Mouse (Mus musculus) activated CD4-positive, CD25-positive, alpha-beta regulatory T cell (primary cell): Measurements from ENCODE around the gene Sirt1. TPM values are rescaled to one million over a fixed set of nuclear protein-coding genes. Genes with fewer than 3 reads are reported as not detected.

Experiments used
- polyA plus RNA-seq, 2 experiments: library from polyadenylated mRNA; unstranded; fragments of 100-300 nt; shearing (Covaris generic); gene quantifications; one replicate each; pipeline ENCODE4 v1.2.1; 2017

The Sirt1 gene
- polyA plus RNA-seq = 10 to 100 TPM; 18.8 to 22.7 TPM

DNA sequence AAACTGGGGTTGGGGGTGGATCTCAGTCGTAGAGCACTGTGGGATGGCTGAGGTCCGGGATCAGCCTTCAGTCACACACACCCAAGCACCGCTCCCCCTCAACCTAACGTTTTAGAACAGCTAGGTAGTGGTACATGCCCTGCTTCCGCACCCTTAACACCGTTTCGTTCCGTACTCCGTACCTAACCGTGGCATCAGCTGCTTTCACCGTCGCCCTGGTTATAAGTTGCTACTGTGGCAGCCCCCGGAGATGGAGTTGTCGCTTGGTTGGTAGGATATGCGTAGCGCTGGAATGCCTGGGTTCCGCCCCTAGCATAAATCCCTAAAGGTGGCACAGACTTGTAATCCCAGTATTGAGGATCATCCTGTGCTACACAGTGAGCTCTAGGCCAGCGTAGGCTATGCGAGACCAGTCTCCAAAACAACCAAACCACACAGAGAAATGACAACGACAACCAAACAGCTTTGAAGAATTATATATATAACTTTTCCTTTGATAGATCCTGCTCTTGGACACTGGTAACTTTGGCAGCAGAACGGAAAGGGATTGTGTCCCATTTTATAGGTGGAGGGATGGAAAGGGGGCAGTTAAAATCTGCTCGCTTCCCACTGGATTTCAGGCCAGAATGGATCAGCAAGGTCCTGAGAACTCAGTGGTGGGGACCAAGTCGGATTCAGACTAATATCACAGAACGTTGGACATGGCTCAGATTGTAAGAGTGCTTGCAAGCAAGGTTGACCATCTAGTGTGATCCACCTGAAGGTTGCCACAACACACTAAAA, at the start of gene Sirt1:
Gene Sirt1, minus strand, starts transcription at position 207 of the 783 bp plus-strand sequence.

DNA sequence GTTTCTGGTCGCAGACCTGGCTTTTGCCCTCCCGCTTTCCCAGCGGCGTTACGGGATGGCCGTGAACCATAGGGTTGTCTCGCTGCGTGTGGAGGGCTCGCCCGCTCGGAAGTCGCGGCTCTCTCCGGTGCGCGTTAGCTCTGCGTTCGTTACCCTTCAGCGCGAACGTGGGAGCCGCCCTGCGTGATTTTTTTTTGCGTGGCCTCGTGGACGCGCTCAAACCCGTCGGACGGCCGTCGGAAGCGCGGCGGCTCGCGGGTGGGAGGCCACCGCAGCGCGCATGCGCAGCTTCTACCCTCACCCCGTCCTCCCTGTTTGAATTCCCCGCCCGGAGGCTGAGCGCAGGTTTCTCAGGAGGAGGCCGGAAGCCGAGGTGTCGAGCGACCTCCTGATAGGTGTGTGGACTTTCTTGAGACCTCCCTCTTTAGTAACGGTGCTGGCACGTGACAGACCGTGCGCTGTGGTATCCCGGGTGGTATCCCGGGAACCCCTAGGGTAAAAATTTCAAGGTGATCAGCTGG, 48.3 kb upstream of the Sirt1 start, which contains the start of gene Ctnna3:
Gene Ctnna3, plus strand, starts transcription at position 314 of the 521 bp plus-strand sequence.

DNA sequence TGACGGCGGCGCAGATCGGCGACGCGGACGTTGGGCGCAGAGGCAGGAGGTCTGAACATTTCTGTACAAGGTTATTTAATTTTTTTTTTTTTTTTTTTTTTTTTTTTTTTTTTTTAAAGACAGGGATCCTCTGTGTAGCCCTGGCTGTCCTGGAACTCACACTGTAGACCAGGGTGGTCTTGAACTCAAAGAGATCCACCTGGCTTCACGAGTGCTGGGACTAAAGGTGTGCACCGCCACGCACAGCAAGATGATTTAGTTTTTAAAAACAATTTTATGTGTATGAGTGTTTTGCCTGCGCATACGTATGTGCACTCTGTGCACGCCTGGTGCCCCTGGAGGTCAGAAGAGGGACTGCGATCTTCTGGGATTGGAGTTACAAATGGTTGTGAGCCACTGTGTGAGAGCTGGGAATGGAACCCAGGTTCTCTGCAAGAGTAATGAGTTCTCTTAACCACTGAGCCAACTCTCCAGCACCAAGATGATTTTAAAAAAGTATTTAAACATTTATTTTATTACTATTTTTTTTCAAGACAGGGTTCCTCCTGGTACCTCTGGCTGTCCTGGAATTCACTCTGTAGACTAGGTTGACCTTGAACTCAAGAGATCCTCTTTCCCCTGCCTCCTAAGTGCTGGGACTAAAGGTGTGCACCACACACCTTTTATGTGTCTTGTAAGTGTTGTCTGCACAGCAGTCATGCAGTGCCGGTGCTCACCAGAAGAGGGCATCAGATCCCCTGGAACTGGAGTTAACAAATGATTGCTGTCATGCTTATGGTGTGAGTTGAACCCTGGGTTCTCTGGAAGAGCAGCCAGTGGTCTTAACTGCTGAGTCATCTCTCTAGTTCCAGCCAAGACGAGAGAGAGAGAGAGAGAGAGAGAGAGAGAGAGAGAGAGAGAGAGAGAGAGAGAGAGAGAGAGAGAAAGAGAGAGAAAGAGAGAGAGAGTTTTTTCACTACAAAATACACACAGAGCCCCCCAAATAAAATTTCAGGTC, 40.5 kb upstream of the Sirt1 start, which contains the start of gene Gm7075:
Gene Gm7075, minus strand, starts transcription at position 51 of the 997 bp plus-strand sequence.

DNA sequence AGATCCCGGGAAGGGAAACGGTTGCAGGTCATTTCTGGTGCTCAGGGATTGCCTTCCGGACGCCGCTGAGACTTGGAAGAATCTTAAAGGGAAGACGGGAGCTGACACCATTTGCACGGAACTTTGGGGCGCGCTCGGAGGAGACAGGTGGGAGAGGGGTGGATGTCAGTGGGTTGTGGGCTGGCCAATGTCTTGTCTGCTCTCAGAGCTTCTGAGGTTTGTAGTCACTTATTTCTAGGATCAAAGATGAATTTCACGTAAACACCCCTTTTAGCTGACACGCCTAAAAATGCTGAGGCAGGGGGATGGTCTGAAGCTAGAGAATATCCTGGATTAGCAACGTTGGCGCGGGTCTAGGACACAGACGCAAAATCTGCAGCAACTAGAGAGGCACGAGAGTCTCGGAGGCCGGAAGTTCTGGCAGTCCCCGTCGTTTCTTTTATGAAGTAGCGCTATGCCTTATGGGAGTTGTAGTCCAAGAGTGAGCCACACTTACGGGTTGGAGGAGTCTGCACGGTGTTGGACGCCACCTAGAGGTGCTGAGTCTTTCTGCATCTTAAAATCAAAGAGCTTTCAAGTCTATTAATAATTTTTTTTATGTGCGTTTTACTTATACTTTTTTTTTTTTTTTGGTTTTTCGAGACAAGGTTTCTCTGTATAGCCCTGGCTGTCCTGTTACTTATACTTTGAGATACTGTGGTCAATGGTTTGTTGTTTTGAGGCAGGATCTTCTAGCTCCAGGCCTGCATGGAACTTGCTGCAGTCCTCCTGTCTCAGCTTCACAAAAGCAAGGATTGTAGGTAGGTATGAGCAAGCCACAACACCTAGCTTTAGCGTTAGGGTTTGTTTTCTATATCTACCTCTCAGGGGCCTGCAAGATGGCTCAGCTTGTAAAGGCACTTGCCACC, 1.1 kb upstream of the Sirt1 start, which contains the start of gene Dnajc12:
Gene Dnajc12, plus strand, starts transcription at position 72 of the 908 bp plus-strand sequence.

Other genes starting within 250 kb of the Sirt1 start
- under 1 TPM in 1 of 2 experiments, not detected in 1; 0.60 TPM for gene Mypn, start 177.8 kb downstream of the Sirt1 start, polyA plus RNA-seq
- gene Herc4, start 137.9 kb downstream of the Sirt1 start, polyA plus RNA-seq = 100 to 1,000 TPM; 115 to 152 TPM
- 1 to 10 TPM; 3.4 to 4.3 TPM for gene Dnajc12, start 739 bp upstream of the Sirt1 start, polyA plus RNA-seq
- not detected for gene Gm7075, start 40.1 kb upstream of the Sirt1 start, polyA plus RNA-seq
- gene Ctnna3, start 48.4 kb upstream of the Sirt1 start, polyA plus RNA-seq = under 1 TPM in 1 of 2 experiments, not detected in 1; 0.16 TPM